Mouse (Mus musculus) embryonic facial prominence, embryonic 14.5 days (tissue): ENCODE measurements around the gene Abhd2. TPM values are rescaled to one million over a fixed set of nuclear protein-coding genes. Genes with fewer than 3 reads are reported as not detected.
A peak's percentile ranks its signal among the peaks of the same experiment; 100 is the strongest.

Source experiments
- ATAC-seq: fragments of 200-750 bp; cut with Nextera tagmentation; 2 replicates; pipeline ENCODE4 v1.8.0; 2017; ENCODE audit warnings: low read depth, moderate number of reproducible peaks, moderate TSS enrichment
- DNase-seq: peaks from one replicate; pipeline ENCODE4 v3.0.0-alpha.2; 2015; ENCODE audit warnings: low spot score
- H3K27ac ChIP-seq: fragments of 300-500 bp; sonication (generic); replicated peaks from 2 replicates; pipeline ENCODE4 v1.5.1; 2014; ENCODE audit warnings: low read depth, mild to moderate bottlenecking, low read length, moderate library complexity
- H3K27me3 ChIP-seq: fragments of 300-500 bp; sonication (generic); replicated peaks from 2 replicates; pipeline ENCODE4 v1.6.1; 2014; ENCODE audit warnings: low read length; ENCODE audit not compliant: control insufficient read depth, insufficient read depth
- H3K36me3 ChIP-seq: fragments of 300-500 bp; sonication (generic); 2 replicates; pipeline ENCODE4 v1.6.1; 2014; ENCODE audit warnings: low read length, mixed read lengths; ENCODE audit not compliant: control insufficient read depth, insufficient read depth
- H3K4me1 ChIP-seq: fragments of 300-500 bp; sonication (generic); 2 replicates; pipeline ENCODE4 v1.6.1; 2014; ENCODE audit warnings: antibody characterized with exemption, low read length; ENCODE audit not compliant: control insufficient read depth, insufficient read depth
- H3K4me2 ChIP-seq: fragments of 300-500 bp; sonication (generic); 2 replicates; pipeline ENCODE4 v1.6.1; 2014; ENCODE audit warnings: low read depth, mild to moderate bottlenecking, low read length, moderate library complexity, mixed read lengths
- H3K4me3 ChIP-seq: fragments of 300-500 bp; sonication (generic); 2 replicates; pipeline ENCODE4 v1.5.1; 2014; ENCODE audit warnings: low read depth, mild to moderate bottlenecking, low read length
- H3K9ac ChIP-seq: fragments of 300-500 bp; sonication (generic); 2 replicates; pipeline ENCODE4 v1.6.1; 2014; ENCODE audit warnings: low read depth, mild to moderate bottlenecking, low read length, moderate library complexity, mixed read lengths
- H3K9me3 ChIP-seq: fragments of 300-500 bp; sonication (generic); 2 replicates; pipeline ENCODE4 v1.6.1; 2016; ENCODE audit warnings: low read length; ENCODE audit not compliant: control insufficient read depth
- WGBS: fragments of 180-500 bp; shearing (Covaris S2); extraction: QIAGEN DNeasy Blood & Tissue Kit; methylation state at CpG from one replicate; pipeline ENCODE4 v1.1.7; 2014; 5-methylcytosine and 5-hydroxymethylcytosine counted together
- polyA plus RNA-seq: library from polyadenylated mRNA; unstranded; fragments of >200 nt; fragmentation: Nextera tagmentation; extraction: Ambion mirVana; gene quantifications from 2 replicates; pipeline ENCODE4 v1.2.1, GENCODE M21; 2014

Abhd2 gene
- polyA plus RNA-seq, 1 experiment from 2014 or later = 14.5 TPM

DNA sequence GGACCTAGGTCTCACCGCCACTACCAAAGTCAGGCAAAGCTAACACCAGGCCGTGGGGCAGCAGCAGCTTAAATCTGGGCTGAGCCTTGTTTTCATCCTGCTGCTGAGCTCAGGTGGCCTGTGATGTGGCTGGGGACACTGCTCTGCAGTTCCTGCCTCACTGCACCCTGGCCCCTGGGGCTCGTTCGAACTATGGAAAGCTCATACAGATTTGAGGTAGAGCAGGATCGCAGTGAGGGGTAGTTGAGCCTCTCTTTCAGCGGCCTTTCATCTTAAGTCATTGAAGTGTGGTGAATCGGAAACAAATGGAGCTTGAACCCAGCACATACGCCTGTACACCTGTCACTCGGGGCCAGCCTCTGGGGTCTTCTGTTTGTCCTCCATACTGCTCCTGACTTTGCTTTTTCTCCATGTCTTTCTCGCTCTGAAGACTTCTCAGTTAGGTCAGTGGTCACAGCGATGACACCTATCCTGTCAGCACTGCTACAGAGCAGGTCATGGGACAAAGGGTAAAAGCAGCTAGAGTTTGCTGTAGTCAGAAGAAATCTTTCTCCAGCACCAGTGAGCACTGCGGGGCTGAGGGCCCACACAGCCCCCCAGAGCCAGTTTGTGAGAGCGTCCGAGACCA lies 20.7 kb downstream of the Abhd2 start:
- Histone ChIP-seq H3K9me3 (no peaks in the 10 kb centered on the region), H3K27ac (no peak overlapping the region), H3K4me1 (peaks cover 11% of the 10 kb centered on the region), H3K27me3 (no peaks in the 10 kb centered on the region), H3K36me3 (peaks cover 26% of the 10 kb centered on the region), H3K4me3 (no peak overlapping the region), H3K4me2 (no peak overlapping the region), H3K9ac (no peak overlapping the region)
- WGBS = 73% methylated on average over 14 of the region's 14 CpGs
- ATAC-seq (no peak; the same call in 1 of the 2 replicates), DNase-seq (no peak)

DNA sequence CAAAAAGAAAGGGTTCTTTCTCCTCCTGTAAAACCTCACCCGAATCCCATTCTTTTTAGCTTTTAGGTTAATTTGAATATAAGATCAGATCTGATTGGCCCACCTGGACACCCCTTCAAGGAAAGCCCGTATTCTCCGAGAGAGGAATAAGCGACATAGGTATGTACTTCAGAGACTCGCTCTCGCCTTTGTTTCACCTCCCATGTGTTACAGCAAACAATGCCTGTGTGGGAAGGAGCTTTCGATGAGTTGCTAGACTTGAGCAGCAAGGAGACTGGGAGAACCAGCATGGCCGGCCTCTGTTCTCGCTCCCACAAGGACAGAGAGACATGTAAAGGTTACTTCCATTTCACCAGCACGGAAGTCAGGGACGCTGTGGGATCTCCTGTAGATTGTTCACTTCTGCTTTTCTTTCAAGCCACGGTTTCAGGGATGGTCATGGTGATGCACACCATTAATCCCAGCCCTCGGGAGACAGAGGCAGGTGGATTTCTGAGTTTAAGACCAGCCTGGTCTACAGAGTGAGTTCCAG lies 21.5 kb downstream of the Abhd2 start:
- Histone ChIP-seq H3K9ac (no peak overlapping the region), H3K9me3 (no peaks in the 10 kb centered on the region), H3K4me2 (no peak overlapping the region), H3K27ac (no peak overlapping the region), H3K4me1 (peaks cover 11% of the 10 kb centered on the region), H3K27me3 (no peaks in the 10 kb centered on the region), H3K4me3 (no peak overlapping the region), H3K36me3 (peaks cover 26% of the 10 kb centered on the region)
- ATAC-seq (no peak), DNase-seq (no peak)
- 90% methylated on average over 13 of the region's 13 CpGs for WGBS

- no peak overlapping the region for H3K4me3 ChIP-seq
- ATAC-seq = no peak
- peaks cover 26% of the 10 kb centered on the region for H3K36me3 ChIP-seq
- H3K9ac ChIP-seq = no peak overlapping the region
- H3K9me3 ChIP-seq = no peaks in the 10 kb centered on the region
- no peak overlapping the region for H3K4me2 ChIP-seq
- peaks cover 11% of the 10 kb centered on the region for H3K4me1 ChIP-seq
- no peak overlapping the region for H3K27ac ChIP-seq
- WGBS = 71% methylated on average over 13 of the region's 13 CpGs
- no peaks in the 10 kb centered on the region for H3K27me3 ChIP-seq
- no peak for DNase-seq
Observed at GRCm38 (mm10) chr7:79295196-79295826, 22.3 kb downstream of the Abhd2 start.

DNA sequence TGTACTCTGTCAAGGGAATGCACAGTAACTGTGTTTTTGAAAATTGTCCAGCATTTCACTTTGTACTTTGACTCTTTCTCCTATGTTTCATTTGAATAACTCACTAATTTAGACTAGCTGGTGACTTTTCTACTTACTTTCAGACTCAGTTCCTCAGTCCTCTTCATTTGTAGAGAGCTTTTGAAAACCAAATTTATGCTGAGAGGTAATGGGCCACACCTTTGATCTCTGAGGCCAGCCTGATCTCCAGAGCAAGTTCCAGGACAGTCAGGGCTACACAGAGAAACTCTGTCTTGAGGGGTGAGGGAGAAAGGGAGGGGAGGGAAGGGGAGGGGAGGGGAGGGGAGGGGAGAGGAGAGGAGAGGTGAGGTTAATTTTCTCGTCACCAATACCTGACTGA lies 25.7 kb downstream of the Abhd2 start:
- Histone ChIP-seq H3K27me3 (no peaks in the 10 kb centered on the region), H3K4me2 (no peak overlapping the region), H3K27ac (no peak overlapping the region), H3K9ac (no peak overlapping the region), H3K4me1 (peaks cover 4% of the 10 kb centered on the region), H3K4me3 (no peak overlapping the region), H3K9me3 (no peaks in the 10 kb centered on the region), H3K36me3 (peaks cover 26% of the 10 kb centered on the region)
- 43% methylated on average over 1 of the region's 1 CpGs for WGBS
- DNase-seq = no peak
- ATAC-seq = no peak

DNA sequence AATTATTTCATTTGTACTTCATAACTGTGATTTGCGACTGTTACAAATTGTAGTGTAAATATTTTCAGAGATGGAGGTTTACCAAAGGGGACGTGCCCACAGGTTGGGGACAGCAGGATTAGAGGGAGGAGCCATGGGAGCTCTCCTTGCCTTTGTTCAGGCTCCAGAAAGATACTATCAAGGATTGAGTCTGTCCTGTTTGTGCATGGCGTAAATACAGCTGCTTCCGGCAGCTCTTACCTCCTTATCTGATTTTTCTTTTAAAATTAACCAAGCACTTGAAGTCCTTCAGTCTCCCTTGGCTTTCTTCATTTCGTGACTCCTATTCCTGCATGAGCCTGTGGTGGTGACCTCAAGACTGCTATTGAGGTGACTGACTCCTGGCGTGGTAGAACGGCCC lies 26.5 kb downstream of the Abhd2 start:
- 69% methylated on average over 7 of the region's 7 CpGs for WGBS
- Histone ChIP-seq H3K4me2 (no peak overlapping the region), H3K9ac (no peak overlapping the region), H3K27ac (no peak overlapping the region), H3K9me3 (no peaks in the 10 kb centered on the region), H3K27me3 (no peaks in the 10 kb centered on the region), H3K36me3 (peaks cover 26% of the 10 kb centered on the region), H3K4me3 (no peak overlapping the region), H3K4me1 (peaks cover 4% of the 10 kb centered on the region)
- no peak for DNase-seq
- no peak for ATAC-seq

GRCm38 (mm10) chr7:79300432-79301151 lies 27.6 kb downstream of the Abhd2 start:
- ATAC-seq (no peak), DNase-seq (no peak)
- Histone ChIP-seq H3K9ac (no peak overlapping the region; the same call in 1 of the 2 replicates), H3K4me1 (peaks cover 4% of the 10 kb centered on the region), H3K9me3 (no peaks in the 10 kb centered on the region), H3K4me2 (no peak overlapping the region), H3K4me3 (no peak overlapping the region), H3K36me3 (peaks cover 26% of the 10 kb centered on the region), H3K27me3 (no peaks in the 10 kb centered on the region), H3K27ac (peak overlapping the region; percentile 63; the same call in 1 of the 2 replicates)
- WGBS = 56% methylated on average over 13 of the region's 13 CpGs

GRCm38 (mm10) chr7:79302145-79302544 lies 29.1 kb downstream of the Abhd2 start:
- no peak for DNase-seq
- Histone ChIP-seq H3K27me3 (no peaks in the 10 kb centered on the region), H3K36me3 (peaks cover 16% of the 10 kb centered on the region), H3K4me3 (no peak overlapping the region), H3K9me3 (no peaks in the 10 kb centered on the region), H3K4me1 (peaks cover 4% of the 10 kb centered on the region), H3K9ac (no peak overlapping the region), H3K27ac (no peak overlapping the region), H3K4me2 (no peak overlapping the region)
- WGBS = 85% methylated on average over 6 of the region's 6 CpGs
- ATAC-seq = no peak

GRCm38 (mm10) chr7:79302586-79302985 lies 29.6 kb downstream of the Abhd2 start:
- 90% methylated on average over 2 of the region's 2 CpGs for WGBS
- Histone ChIP-seq H3K9ac (no peak overlapping the region), H3K36me3 (peaks cover 11% of the 10 kb centered on the region), H3K4me1 (peaks cover 4% of the 10 kb centered on the region), H3K27ac (peak overlapping the region; percentile 33; the same call in 1 of the 2 replicates), H3K27me3 (no peaks in the 10 kb centered on the region), H3K9me3 (no peaks in the 10 kb centered on the region), H3K4me2 (no peak overlapping the region), H3K4me3 (no peak overlapping the region)
- DNase-seq (no peak), ATAC-seq (no peak)
